In genomic region chr5:119321368-119322144, GRCm38 (mm10) we compare ENCODE assay signal across 15 mouse cellular contexts.
DNase-seq lines count a peak whose midpoint lies in the region; ATAC-seq and TF ChIP-seq lines count a peak whose summit lies in the region.
"Had no signal": no experiment of that assay in that cellular context is flagged by ENCODE, and none has a peak within 500 bp of the region (broad histone marks: within the 10 kb centered on the region; RNA-seq: fewer than 3 reads in every experiment).

No protein-coding gene starts in this region.

- no peak overlapping the region for H3K27ac ChIP-seq in liver, embryonic 11.5 days (ENCODE audit: low read depth, low read length)
- 0 out of 2 replicates have a peak overlapping the region, but pooled peaks have one; percentile 36 for H3K27ac ChIP-seq in spleen, adult 2 months (ENCODE audit: insufficient read depth, low read length)
- H3K27ac ChIP-seq: layer of hippocampus, adult 2 months; neural tube, embryonic 12.5 days had no signal

- no peak overlapping the region for H3K9ac ChIP-seq in liver, embryonic 11.5 days (ENCODE audit: low read depth, low read length)
- H3K9ac ChIP-seq: neural tube, embryonic 12.5 days had no signal

- H3K4me3 ChIP-seq in liver, embryonic 11.5 days (ENCODE audit: low read depth, low read length) = no peak overlapping the region
- H3K4me3 ChIP-seq in spleen, adult 2 months (ENCODE audit: extremely low read depth, insufficient read depth, insufficient read length) = no peak overlapping the region
- H3K4me3 ChIP-seq: layer of hippocampus, adult 2 months; neural tube, embryonic 12.5 days had no signal

- DNase-seq in kidney, postnatal 10 days = peak; percentile 18
- DNase-seq in kidney, postnatal 14 days = no peak
- DNase-seq in liver, embryonic 11.5 days (ENCODE audit: low spot score) = no peak
- peak; percentile 45 for DNase-seq in lung, postnatal 14 days
- DNase-seq in spleen, adult 2 months (ENCODE audit: low read depth in 1 of 2, low spot score in 2 of 2) = peak in 1 of 2 experiments; percentile 40
- DNase-seq in layer of hippocampus, postnatal 25 days (ENCODE audit: extremely low spot score in 1 of 2, low spot score in 1 of 2) = no peak
- DNase-seq in left cerebral cortex, adult 11 months (ENCODE audit: low spot score) = no peak
- no peak for DNase-seq in frontal cortex, postnatal 14 days (ENCODE audit: low spot score in 2 of 2)
- DNase-seq: heart, postnatal 36 days; kidney, adult 11 months; right cerebral cortex, postnatal 14 days had no signal

- H3K4me2 ChIP-seq in liver, embryonic 11.5 days = no peak overlapping the region
- H3K4me2 ChIP-seq: midbrain, embryonic 11.5 days; neural tube, embryonic 12.5 days had no signal

- H3K36me3 ChIP-seq in liver, embryonic 11.5 days (ENCODE audit: control insufficient read depth, insufficient read depth, low read length) = no peaks in the 10 kb centered on the region
- H3K36me3 ChIP-seq in spleen, adult 2 months (ENCODE audit: control insufficient read depth, insufficient read depth, low read length) = no peaks in the 10 kb centered on the region
- H3K36me3 ChIP-seq: neural tube, embryonic 12.5 days had no signal

- 46% methylated on average over 10 of the region's 10 CpGs for WGBS in liver, embryonic 11.5 days
- WGBS in spleen, adult 2 months = 19% methylated on average over 10 of the region's 10 CpGs

- no peak for TF ChIP-seq POLR2A in spleen, adult 2 months (IDR thresholded peaks at IDR 0.05; ENCODE audit: low read depth, low read length)

- TF ChIP-seq CTCF in spleen, adult 2 months (IDR thresholded peaks at IDR 0.05; ENCODE audit: extremely low read depth, insufficient read depth, insufficient read length, insufficient replicate concordance) = no peak

- peaks cover 4% of the 10 kb centered on the region; the same call in 1 of the 2 replicates for H3K4me1 ChIP-seq in liver, embryonic 11.5 days (replicated peaks; ENCODE audit: control insufficient read depth, insufficient read depth, low read length)
- peaks cover 12% of the 10 kb centered on the region; the same call in 1 of the 2 replicates for H3K4me1 ChIP-seq in spleen, adult 2 months (ENCODE audit: control insufficient read depth, insufficient read depth, insufficient read length)
- H3K4me1 ChIP-seq: neural tube, embryonic 12.5 days had no signal

- no peaks in the 10 kb centered on the region for H3K9me3 ChIP-seq in liver, embryonic 11.5 days (ENCODE audit: control insufficient read depth, low read length)
- H3K9me3 ChIP-seq: neural tube, embryonic 12.5 days had no signal

- ATAC-seq in liver, embryonic 11.5 days (replicated peaks; ENCODE audit: low FRiP score) = peak; percentile 64
- ATAC-seq: activated CD4-positive, CD25-positive, alpha-beta regulatory T cell, adult 4 months had no signal

- H3K27me3 ChIP-seq in liver, embryonic 11.5 days (replicated peaks; ENCODE audit: control insufficient read depth, insufficient read depth, low read length) = no peaks in the 10 kb centered on the region
- no peaks in the 10 kb centered on the region for H3K27me3 ChIP-seq in spleen, adult 2 months (ENCODE audit: control insufficient read depth, insufficient read depth, low read length)
- H3K27me3 ChIP-seq: neural tube, embryonic 12.5 days had no signal

Comparison
In these comparisons a context has a peak if more than half of its experiments do, and no peak if none do; other contexts are left out.
1. DNase-seq: peak in kidney, postnatal 10 days (single experiment) and lung, postnatal 14 days (single experiment); none in kidney, postnatal 14 days (single experiment), liver, embryonic 11.5 days (single experiment), layer of hippocampus, postnatal 25 days (0 of 2), left cerebral cortex, adult 11 months (single experiment) and frontal cortex, postnatal 14 days (0 of 2).